Mouse (Mus musculus) embryonic facial prominence, embryonic 14.5 days (tissue): ENCODE measurements around the gene Tmbim6. TPM values are rescaled to one million over a fixed set of nuclear protein-coding genes. Genes with fewer than 3 reads are reported as not detected.
A peak's percentile ranks its signal among the peaks of the same experiment; 100 is the strongest.

ENCODE experiments used
- ATAC-seq: fragments of 200-750 bp; cut with Nextera tagmentation; 2 replicates; pipeline ENCODE4 v1.8.0; 2017; ENCODE audit warnings: low read depth, moderate number of reproducible peaks, moderate TSS enrichment
- DNase-seq: peaks from one replicate; pipeline ENCODE4 v3.0.0-alpha.2; 2015; ENCODE audit warnings: low spot score
- H3K27ac ChIP-seq: fragments of 300-500 bp; sonication (generic); replicated peaks from 2 replicates; pipeline ENCODE4 v1.5.1; 2014; ENCODE audit warnings: low read depth, mild to moderate bottlenecking, low read length, moderate library complexity
- H3K27me3 ChIP-seq: fragments of 300-500 bp; sonication (generic); replicated peaks from 2 replicates; pipeline ENCODE4 v1.6.1; 2014; ENCODE audit warnings: low read length; ENCODE audit not compliant: control insufficient read depth, insufficient read depth
- H3K36me3 ChIP-seq: fragments of 300-500 bp; sonication (generic); 2 replicates; pipeline ENCODE4 v1.6.1; 2014; ENCODE audit warnings: low read length, mixed read lengths; ENCODE audit not compliant: control insufficient read depth, insufficient read depth
- H3K4me1 ChIP-seq: fragments of 300-500 bp; sonication (generic); 2 replicates; pipeline ENCODE4 v1.6.1; 2014; ENCODE audit warnings: antibody characterized with exemption, low read length; ENCODE audit not compliant: control insufficient read depth, insufficient read depth
- H3K4me2 ChIP-seq: fragments of 300-500 bp; sonication (generic); 2 replicates; pipeline ENCODE4 v1.6.1; 2014; ENCODE audit warnings: low read depth, mild to moderate bottlenecking, low read length, moderate library complexity, mixed read lengths
- H3K4me3 ChIP-seq: fragments of 300-500 bp; sonication (generic); 2 replicates; pipeline ENCODE4 v1.5.1; 2014; ENCODE audit warnings: low read depth, mild to moderate bottlenecking, low read length
- H3K9ac ChIP-seq: fragments of 300-500 bp; sonication (generic); 2 replicates; pipeline ENCODE4 v1.6.1; 2014; ENCODE audit warnings: low read depth, mild to moderate bottlenecking, low read length, moderate library complexity, mixed read lengths
- H3K9me3 ChIP-seq: fragments of 300-500 bp; sonication (generic); 2 replicates; pipeline ENCODE4 v1.6.1; 2016; ENCODE audit warnings: low read length; ENCODE audit not compliant: control insufficient read depth
- WGBS: fragments of 180-500 bp; shearing (Covaris S2); extraction: QIAGEN DNeasy Blood & Tissue Kit; methylation state at CpG from one replicate; pipeline ENCODE4 v1.1.7; 2014; 5-methylcytosine and 5-hydroxymethylcytosine counted together
- polyA plus RNA-seq: library from polyadenylated mRNA; unstranded; fragments of >200 nt; fragmentation: Nextera tagmentation; extraction: Ambion mirVana; gene quantifications from 2 replicates; pipeline ENCODE4 v1.2.1, GENCODE M21; 2014

The Tmbim6 gene
- polyA plus RNA-seq, 1 experiment from 2014 or later, result 300 TPM

GRCm38 (mm10) chr15:99358952-99359351, 33.7 kb upstream of the Tmbim6 start:
- Histone ChIP-seq H3K9me3 (no peaks in the 10 kb centered on the region), H3K27me3 (no peaks in the 10 kb centered on the region), H3K4me2 (no peak overlapping the region), H3K36me3 (no peaks in the 10 kb centered on the region), H3K27ac (no peak overlapping the region), H3K4me1 (0 out of 2 replicates have a peak, but pooled peaks cover 8% of the 10 kb centered on the region), H3K4me3 (no peak overlapping the region), H3K9ac (no peak overlapping the region)
- ATAC-seq (peak; percentile 50; the same call in 1 of the 2 replicates), DNase-seq (no peak)
- 63% methylated on average over 9 of the region's 9 CpGs for WGBS

- WGBS, result 66% methylated on average over 7 of the region's 7 CpGs
- H3K27ac ChIP-seq, result no peak overlapping the region
These were observed 28.6 kb upstream of the Tmbim6 start for GRCm38 (mm10) chr15:99364022-99364530.

GRCm38 (mm10) chr15:99364921-99365320, 27.8 kb upstream of the Tmbim6 start:
- ATAC-seq (no peak), DNase-seq (no peak)
- no peak overlapping the region for H3K9ac ChIP-seq
- peaks cover 30% of the 10 kb centered on the region for H3K4me1 ChIP-seq
- WGBS, result 41% methylated on average over 8 of the region's 8 CpGs
- H3K9me3 ChIP-seq, result no peaks in the 10 kb centered on the region
- H3K27ac ChIP-seq, result no peak overlapping the region
- H3K4me3 ChIP-seq, result no peak overlapping the region
- no peak overlapping the region for H3K4me2 ChIP-seq
- no peaks in the 10 kb centered on the region for H3K27me3 ChIP-seq
- H3K36me3 ChIP-seq, result no peaks in the 10 kb centered on the region

More at GRCm38 (mm10) chr15:99364022-99364530, 28.6 kb upstream of the Tmbim6 start:
- H3K4me2 ChIP-seq, result no peak overlapping the region
- no peak overlapping the region for H3K4me3 ChIP-seq
- no peaks in the 10 kb centered on the region for H3K27me3 ChIP-seq
- ATAC-seq (no peak), DNase-seq (no peak)
- peaks cover 26% of the 10 kb centered on the region for H3K4me1 ChIP-seq
- no peaks in the 10 kb centered on the region for H3K36me3 ChIP-seq
- no peaks in the 10 kb centered on the region for H3K9me3 ChIP-seq
- no peak overlapping the region for H3K9ac ChIP-seq

GRCm38 (mm10) chr15:99368583-99369266, 24.0 kb upstream of the Tmbim6 start:
- no peaks in the 10 kb centered on the region for H3K9me3 ChIP-seq
- H3K27ac ChIP-seq, result peak overlapping the region; percentile 95
- no peaks in the 10 kb centered on the region for H3K36me3 ChIP-seq
- peaks cover 30% of the 10 kb centered on the region for H3K4me1 ChIP-seq
- no peaks in the 10 kb centered on the region for H3K27me3 ChIP-seq
- no peak for DNase-seq
- no peak; the same call in 1 of the 2 replicates for ATAC-seq
- peak overlapping the region; percentile 89 for H3K9ac ChIP-seq
- peak overlapping the region; percentile 72 for H3K4me2 ChIP-seq
- H3K4me3 ChIP-seq, result peak overlapping the region; percentile 84
- 40% methylated on average over 4 of the region's 4 CpGs for WGBS

GRCm38 (mm10) chr15:99369391-99370171, 23.1 kb upstream of the Tmbim6 start:
- Histone ChIP-seq H3K4me1 (peaks cover 22% of the 10 kb centered on the region), H3K27me3 (no peaks in the 10 kb centered on the region), H3K9me3 (no peaks in the 10 kb centered on the region), H3K9ac (peak overlapping the region; percentile 89), H3K4me2 (peak overlapping the region; percentile 72), H3K4me3 (peak overlapping the region; percentile 84), H3K36me3 (no peaks in the 10 kb centered on the region), H3K27ac (peak overlapping the region; percentile 95)
- 2% methylated on average over 21 of the region's 39 CpGs for WGBS
- peak; percentile 65 for DNase-seq
- peak; percentile 51; the same call in 1 of the 2 replicates for ATAC-seq

- no peaks in the 10 kb centered on the region for H3K36me3 ChIP-seq
These were observed 22.4 kb upstream of the Tmbim6 start, which contains the start of gene Fmnl3 for GRCm38 (mm10) chr15:99370259-99370691. Fmnl3 (minus strand) TSS chr15:99370482.

GRCm38 (mm10) chr15:99371526-99372340, 20.9 kb upstream of the Tmbim6 start:
- no peak overlapping the region for H3K4me2 ChIP-seq
- no peaks in the 10 kb centered on the region for H3K27me3 ChIP-seq
- peaks cover 14% of the 10 kb centered on the region for H3K4me1 ChIP-seq
- no peak overlapping the region for H3K27ac ChIP-seq
- ATAC-seq, result no peak
- H3K4me3 ChIP-seq, result no peak overlapping the region
- DNase-seq, result no peak
- H3K9me3 ChIP-seq, result no peaks in the 10 kb centered on the region
- H3K36me3 ChIP-seq, result no peaks in the 10 kb centered on the region
- 76% methylated on average over 7 of the region's 7 CpGs for WGBS
- no peak overlapping the region for H3K9ac ChIP-seq

More at GRCm38 (mm10) chr15:99370259-99370691, 22.4 kb upstream of the Tmbim6 start, which contains the start of gene Fmnl3:
- H3K4me1 ChIP-seq, result peaks cover 17% of the 10 kb centered on the region
- H3K4me3 ChIP-seq, result peak within 1 kb of the TSS; percentile 84
- ATAC-seq, result peak; percentile 96
- DNase-seq, result peak; percentile 95
- H3K27ac ChIP-seq, result peak within 1 kb of the TSS; percentile 95
- 1% methylated on average over 12 of the region's 48 CpGs for WGBS
- H3K9me3 ChIP-seq, result no peaks in the 10 kb centered on the region
- H3K4me2 ChIP-seq, result peak within 1 kb of the TSS; percentile 72
- H3K9ac ChIP-seq, result peak within 1 kb of the TSS; percentile 89
- no peaks in the 10 kb centered on the region for H3K27me3 ChIP-seq

- H3K9me3 ChIP-seq, result no peaks in the 10 kb centered on the region
- H3K9ac ChIP-seq, result no peak overlapping the region
- WGBS, result 86% methylated on average over 9 of the region's 9 CpGs
- H3K36me3 ChIP-seq, result no peaks in the 10 kb centered on the region
- no peaks in the 10 kb centered on the region for H3K27me3 ChIP-seq
- H3K4me2 ChIP-seq, result no peak overlapping the region
- H3K4me1 ChIP-seq, result peaks cover 14% of the 10 kb centered on the region
- DNase-seq (no peak), ATAC-seq (no peak)
- H3K27ac ChIP-seq, result no peak overlapping the region
- no peak overlapping the region for H3K4me3 ChIP-seq
These were observed 19.9 kb upstream of the Tmbim6 start for GRCm38 (mm10) chr15:99372761-99373160.
